Mouse (Mus musculus): ENCODE measurements around the gene Cyb5b.

Cyb5b gene

GRCm38 (mm10) chr8:107132581-107133491 lies 17.6 kb upstream of the Cyb5b start:
- no peak for DNase-seq

GRCm38 (mm10) chr8:107133881-107134280 lies 16.6 kb upstream of the Cyb5b start:
- DNase-seq, result no peak

GRCm38 (mm10) chr8:107136003-107136612 lies 14.3 kb upstream of the Cyb5b start:
- no peak for DNase-seq

- DNase-seq, result no peak
These were observed 12.8 kb upstream of the Cyb5b start for GRCm38 (mm10) chr8:107137591-107137990.

- DNase-seq, result no peak
These were observed 12.1 kb upstream of the Cyb5b start for GRCm38 (mm10) chr8:107138338-107138737.

GRCm38 (mm10) chr8:107139704-107140470 lies 10.6 kb upstream of the Cyb5b start:
- DNase-seq, result no peak

- no peak for DNase-seq
These were observed 7.9 kb upstream of the Cyb5b start for GRCm38 (mm10) chr8:107142539-107142938.

GRCm38 (mm10) chr8:107143501-107143900 lies 6.9 kb upstream of the Cyb5b start:
- peak; percentile 27 for DNase-seq

GRCm38 (mm10) chr8:107146186-107146585 lies 4.3 kb upstream of the Cyb5b start:
- no peak for DNase-seq

GRCm38 (mm10) chr8:107148802-107149201 lies 1.6 kb upstream of the Cyb5b start:
- no peak for DNase-seq

GRCm38 (mm10) chr8:107150057-107150403 lies 410 bp upstream of the Cyb5b start:
- no peak for DNase-seq

GRCm38 (mm10) chr8:107151212-107151920 lies 926 bp downstream of the Cyb5b start:
- DNase-seq, result no peak

- no peak for DNase-seq
These were observed 3.1 kb downstream of the Cyb5b start for GRCm38 (mm10) chr8:107153326-107154210.

GRCm38 (mm10) chr8:107156816-107157215 lies 6.4 kb downstream of the Cyb5b start:
- no peak for DNase-seq

- DNase-seq, result peak; percentile 19
These were observed 7.4 kb downstream of the Cyb5b start for GRCm38 (mm10) chr8:107157836-107158235.

GRCm38 (mm10) chr8:107158890-107159289 lies 8.4 kb downstream of the Cyb5b start:
- no peak for DNase-seq

- DNase-seq, result no peak
These were observed 13.9 kb downstream of the Cyb5b start for GRCm38 (mm10) chr8:107164251-107164773.

- DNase-seq, result no peak
These were observed 15.3 kb downstream of the Cyb5b start for GRCm38 (mm10) chr8:107165745-107166144.

- DNase-seq, result no peak
These were observed 17.4 kb downstream of the Cyb5b start for GRCm38 (mm10) chr8:107167848-107168247.

- no peak for DNase-seq
These were observed 21.7 kb downstream of the Cyb5b start for GRCm38 (mm10) chr8:107172152-107172551.

- DNase-seq, result no peak
These were observed 22.7 kb downstream of the Cyb5b start for GRCm38 (mm10) chr8:107172969-107173645.

All from cerebellum, adult 11-12 months (tissue).